Mouse (Mus musculus) stomach, postnatal 0 days (tissue): ENCODE measurements at regions not wholly inside any gene's neighbourhood (a gene's known extent, or its start where the extent isn't known, plus 50 kb on each side); places are given as distances from the start of the nearest gene placed in this dataset.

Experiments used
- ATAC-seq: fragments of 200-750 bp; cut with Nextera tagmentation; 2 replicates; pipeline ENCODE4 v1.8.0; 2017; ENCODE audit not compliant: low FRiP score, low TSS enrichment
- DNase-seq: peaks from one replicate; pipeline ENCODE4 v3.0.0-alpha.2; 2016; ENCODE audit warnings: low spot score
- H3K27ac ChIP-seq: fragments of 300-500 bp; sonication (generic); replicated peaks from 2 replicates; pipeline ENCODE4 v1.5.1; 2014; ENCODE audit warnings: mild to moderate bottlenecking, control low read depth
- H3K27me3 ChIP-seq: fragments of 300-500 bp; sonication (generic); 2 replicates; pipeline ENCODE4 v1.6.1; 2014; ENCODE audit warnings: low read length; ENCODE audit not compliant: control insufficient read depth, insufficient read depth
- H3K36me3 ChIP-seq: fragments of 300-500 bp; sonication (generic); 2 replicates; pipeline ENCODE4 v1.6.1; 2014; ENCODE audit warnings: low read length, mixed read lengths; ENCODE audit not compliant: control insufficient read depth, insufficient read depth
- H3K4me1 ChIP-seq: fragments of 300-500 bp; sonication (generic); replicated peaks from 2 replicates; pipeline ENCODE4 v1.6.1; 2014; ENCODE audit warnings: antibody characterized with exemption; ENCODE audit not compliant: control insufficient read depth, insufficient read depth
- H3K4me2 ChIP-seq: fragments of 300-500 bp; sonication (generic); replicated peaks from 2 replicates; pipeline ENCODE4 v1.6.1; 2014; ENCODE audit warnings: low read depth, mild to moderate bottlenecking, control low read depth, moderate library complexity
- H3K4me3 ChIP-seq: fragments of 300-500 bp; sonication (generic); 2 replicates; pipeline ENCODE4 v1.5.1; 2014; ENCODE audit warnings: low read depth, low read length, control low read depth
- H3K9ac ChIP-seq: fragments of 300-500 bp; sonication (generic); 2 replicates; pipeline ENCODE4 v1.6.1; 2014; ENCODE audit warnings: mild to moderate bottlenecking, low read length, control low read depth, mixed read lengths
- H3K9me3 ChIP-seq: fragments of 300-500 bp; sonication (generic); 2 replicates; pipeline ENCODE4 v1.6.1; 2016; ENCODE audit warnings: low read length; ENCODE audit not compliant: control insufficient read depth
- CTCF ChIP-seq: IDR thresholded peaks from 2 replicates; pipeline ENCODE4 v1.5.1; 2016; ENCODE audit warnings: antibody characterized with exemption, low read depth, mild to moderate bottlenecking, moderate library complexity
- EP300 ChIP-seq: optimal IDR thresholded peaks from 2 replicates; pipeline ENCODE3; 2016; ENCODE audit warnings: antibody characterized with exemption
- WGBS: fragments of 180-500 bp; shearing (Covaris S2); extraction: QIAGEN DNeasy Blood & Tissue Kit; methylation state at CpG from one replicate; pipeline ENCODE4 v1.1.7; 2014; 5-methylcytosine and 5-hydroxymethylcytosine counted together

DNA sequence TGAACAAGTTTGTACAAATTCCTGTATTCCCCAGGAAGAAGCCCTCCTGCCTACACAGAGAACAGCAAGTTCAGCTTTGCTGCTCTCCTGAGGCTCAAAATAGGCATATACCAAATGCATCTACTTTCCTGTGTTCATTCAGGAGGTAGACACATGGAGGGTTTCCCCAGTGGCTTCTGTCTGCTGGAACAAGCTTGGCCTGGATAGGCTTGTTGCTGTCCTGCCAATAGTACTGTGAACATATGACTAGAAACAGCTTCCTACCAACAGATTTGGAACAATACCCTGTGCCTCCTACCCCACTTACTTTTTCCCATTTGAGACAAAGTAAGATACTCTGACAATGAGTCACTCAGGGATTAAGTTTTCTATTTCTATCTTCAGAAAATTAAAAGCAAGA lies 93.8 kb upstream of the Wdpcp start:
- H3K4me2 ChIP-seq: no peak overlapping the region
- ATAC-seq: no peak
- no peaks in the 10 kb centered on the region for H3K9me3 ChIP-seq
- DNase-seq: no peak
- no peak overlapping the region for H3K4me3 ChIP-seq
- H3K4me1 ChIP-seq: no peaks in the 10 kb centered on the region
- no peak overlapping the region for H3K9ac ChIP-seq
- no peaks in the 10 kb centered on the region for H3K36me3 ChIP-seq
- TF ChIP-seq CTCF (no peak), EP300 (no peak)
- no peaks in the 10 kb centered on the region for H3K27me3 ChIP-seq
- no peak overlapping the region for H3K27ac ChIP-seq

- Histone ChIP-seq H3K9ac (no peak overlapping the region), H3K27me3 (no peaks in the 10 kb centered on the region), H3K4me1 (no peaks in the 10 kb centered on the region), H3K4me2 (no peak overlapping the region), H3K9me3 (no peaks in the 10 kb centered on the region), H3K27ac (no peak overlapping the region), H3K36me3 (no peaks in the 10 kb centered on the region), H3K4me3 (no peak overlapping the region)
- no peak for DNase-seq
- ATAC-seq: no peak
- TF ChIP-seq CTCF: no peak
- WGBS: 82% methylated on average over 4 of the region's 4 CpGs
Observed at GRCm38 (mm10) chr11:21470711-21471110, 99.7 kb upstream of the Ugp2 start.

DNA sequence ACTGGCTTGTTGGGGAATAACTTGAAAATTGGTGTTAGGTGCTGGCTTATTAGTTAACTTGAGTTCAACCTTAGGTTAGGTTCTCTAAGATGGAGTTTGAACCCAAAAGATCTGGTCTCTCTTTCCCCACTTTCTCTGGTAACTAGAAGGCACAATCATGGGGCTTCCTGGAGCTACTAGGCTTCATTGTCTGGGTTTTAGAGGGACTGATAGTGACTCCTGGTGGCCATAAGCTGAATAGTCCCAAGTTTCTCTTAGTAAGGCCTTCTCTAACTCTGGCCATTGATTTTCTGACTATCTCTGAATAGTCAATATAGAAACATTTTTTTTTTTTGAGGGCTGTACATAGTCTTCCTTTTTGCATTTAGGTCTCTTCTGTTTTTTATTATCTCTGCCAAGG lies 97.5 kb upstream of the Ugp2 start:
- Histone ChIP-seq H3K9me3 (no peaks in the 10 kb centered on the region), H3K27me3 (no peaks in the 10 kb centered on the region), H3K4me3 (no peak overlapping the region), H3K4me2 (no peak overlapping the region), H3K4me1 (no peaks in the 10 kb centered on the region), H3K9ac (no peak overlapping the region), H3K36me3 (no peaks in the 10 kb centered on the region), H3K27ac (no peak overlapping the region)
- DNase-seq (no peak), ATAC-seq (no peak)
- TF ChIP-seq CTCF (peak; percentile 58), EP300 (no peak)

DNA sequence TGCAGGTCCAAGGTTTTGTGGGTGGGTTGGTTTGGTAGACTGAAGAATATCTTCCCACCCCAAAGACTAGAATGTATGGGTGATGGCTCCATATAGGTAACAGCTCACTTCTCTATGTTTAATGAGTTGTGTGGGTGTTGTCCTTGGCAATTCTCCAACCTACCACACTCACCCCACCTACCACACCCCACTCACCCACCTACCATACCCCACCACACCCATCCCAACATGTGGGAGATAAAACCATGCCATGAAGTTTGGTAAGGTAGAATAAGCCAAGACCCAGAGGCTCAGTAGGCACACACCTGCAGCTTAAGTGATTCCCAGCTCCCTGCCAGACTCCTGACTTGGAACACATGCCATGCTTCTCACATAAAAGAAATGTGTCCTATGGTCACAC lies 89.0 kb upstream of the Ugp2 start:
- H3K9ac ChIP-seq: no peak overlapping the region
- TF ChIP-seq EP300: no peak
- no peak for TF ChIP-seq CTCF
- no peaks in the 10 kb centered on the region for H3K9me3 ChIP-seq
- H3K4me2 ChIP-seq: no peak overlapping the region
- DNase-seq: no peak
- no peak overlapping the region for H3K27ac ChIP-seq
- H3K27me3 ChIP-seq: no peaks in the 10 kb centered on the region
- H3K4me1 ChIP-seq: no peaks in the 10 kb centered on the region
- no peaks in the 10 kb centered on the region for H3K36me3 ChIP-seq
- ATAC-seq: no peak
- H3K4me3 ChIP-seq: no peak overlapping the region

DNA sequence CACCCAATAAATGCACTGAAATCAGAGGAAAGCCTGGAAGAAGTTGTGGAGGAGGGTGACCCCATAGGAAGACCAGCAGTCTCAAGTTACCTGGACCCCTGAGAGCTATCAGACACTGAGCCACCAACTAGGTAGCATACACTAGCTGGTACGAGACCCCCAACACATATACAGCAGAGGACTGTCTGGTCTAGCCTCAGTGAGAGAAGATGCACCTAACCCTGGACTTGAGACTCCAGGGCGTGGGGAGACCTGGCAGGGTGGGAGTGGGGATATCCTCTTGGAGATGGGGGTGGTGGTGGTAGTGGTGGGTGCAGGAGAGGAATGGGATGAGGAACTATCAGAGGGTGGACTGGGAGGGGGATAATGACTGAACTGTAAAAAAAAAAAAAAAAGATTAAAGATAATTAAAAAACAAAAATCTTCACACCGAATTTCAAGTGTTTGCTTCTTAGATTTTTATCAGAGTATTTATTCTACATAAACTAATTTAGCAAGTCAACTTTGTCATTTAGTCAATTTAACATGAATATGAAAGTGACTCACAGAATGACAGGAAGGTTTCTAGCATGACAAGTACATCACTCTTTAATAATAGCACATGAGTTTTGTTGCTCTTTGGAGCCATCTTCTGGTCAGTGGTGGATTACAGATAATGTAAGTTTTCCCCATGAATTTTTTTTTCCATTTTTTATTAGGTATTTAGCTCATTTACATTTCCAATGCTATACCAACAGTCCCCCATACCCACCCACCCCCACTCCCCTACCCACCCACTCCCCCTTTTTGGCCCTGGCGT lies 82.5 kb upstream of the Ugp2 start:
- Histone ChIP-seq H3K4me1 (no peaks in the 10 kb centered on the region), H3K9ac (no peak overlapping the region), H3K4me2 (no peak overlapping the region), H3K36me3 (no peaks in the 10 kb centered on the region), H3K4me3 (no peak overlapping the region), H3K9me3 (no peaks in the 10 kb centered on the region), H3K27ac (no peak overlapping the region), H3K27me3 (no peaks in the 10 kb centered on the region)
- ATAC-seq: peak; percentile 32; the same call in 1 of the 2 replicates
- WGBS: 69% methylated on average over 3 of the region's 4 CpGs
- TF ChIP-seq EP300 (no peak), CTCF (peak; percentile 75)
- DNase-seq: no peak

- no peak overlapping the region for H3K9ac ChIP-seq
- H3K4me1 ChIP-seq: no peaks in the 10 kb centered on the region
- TF ChIP-seq CTCF: peak; percentile 83
- no peak for TF ChIP-seq EP300
- H3K36me3 ChIP-seq: no peaks in the 10 kb centered on the region
- no peak overlapping the region for H3K4me2 ChIP-seq
- no peak overlapping the region for H3K27ac ChIP-seq
- H3K9me3 ChIP-seq: no peaks in the 10 kb centered on the region
- WGBS: 51% methylated on average over 2 of the region's 2 CpGs
- ATAC-seq (no peak), DNase-seq (peak; percentile 24)
- no peaks in the 10 kb centered on the region for H3K27me3 ChIP-seq
- H3K4me3 ChIP-seq: no peak overlapping the region
Observed at GRCm38 (mm10) chr11:21433726-21434125, 62.7 kb upstream of the Ugp2 start.
